Mouse (Mus musculus): Measurements from ENCODE around the gene Ercc4.
A peak's percentile ranks its signal among the peaks of the same experiment; 100 is the strongest.

The Ercc4 gene

GRCm38 (mm10) chr16:13147810-13148555 lies 38.5 kb downstream of the Ercc4 start:
- no peak for DNase-seq (ENCODE audit: low spot score in 2 of 2)

- no peak for DNase-seq (ENCODE audit: low spot score in 2 of 2)
Observed at GRCm38 (mm10) chr16:13149950-13150349, 40.5 kb downstream of the Ercc4 start.

GRCm38 (mm10) chr16:13150790-13151189 lies 41.3 kb downstream of the Ercc4 start:
- DNase-seq (ENCODE audit: low spot score in 2 of 2): no peak

- DNase-seq (ENCODE audit: low spot score in 2 of 2): no peak
Observed at GRCm38 (mm10) chr16:13152475-13152874, 43.0 kb downstream of the Ercc4 start.

- no peak for DNase-seq (ENCODE audit: low spot score in 2 of 2)
Observed at GRCm38 (mm10) chr16:13153215-13153614, 43.7 kb downstream of the Ercc4 start.

GRCm38 (mm10) chr16:13154352-13154751 lies 44.9 kb downstream of the Ercc4 start:
- no peak for DNase-seq (ENCODE audit: low spot score in 2 of 2)

- DNase-seq (ENCODE audit: low spot score in 2 of 2): no peak
Observed at GRCm38 (mm10) chr16:13157314-13157713, 47.8 kb downstream of the Ercc4 start.

GRCm38 (mm10) chr16:13158153-13158670 lies 48.7 kb downstream of the Ercc4 start:
- no peak for DNase-seq (ENCODE audit: low spot score in 2 of 2)

- DNase-seq (ENCODE audit: low spot score in 2 of 2): no peak
Observed at GRCm38 (mm10) chr16:13158906-13159889, 49.7 kb downstream of the Ercc4 start.

GRCm38 (mm10) chr16:13159927-13160644 lies 50.6 kb downstream of the Ercc4 start:
- peak; percentile 85 to 90 for DNase-seq (ENCODE audit: low spot score in 2 of 2)

- no peak for DNase-seq (ENCODE audit: low spot score in 2 of 2)
Observed at GRCm38 (mm10) chr16:13161516-13161915, 52.0 kb downstream of the Ercc4 start.

GRCm38 (mm10) chr16:13167731-13168130 lies 58.2 kb downstream of the Ercc4 start:
- no peak for DNase-seq (ENCODE audit: low spot score in 2 of 2)

- DNase-seq (ENCODE audit: low spot score in 2 of 2): no peak
Observed at GRCm38 (mm10) chr16:13173055-13173742, 63.7 kb downstream of the Ercc4 start.

- DNase-seq (ENCODE audit: low spot score in 2 of 2): no peak
Observed at GRCm38 (mm10) chr16:13182526-13182925, 73.0 kb downstream of the Ercc4 start.

- no peak for DNase-seq (ENCODE audit: low spot score in 2 of 2)
Observed at GRCm38 (mm10) chr16:13183182-13183742, 73.8 kb downstream of the Ercc4 start.

GRCm38 (mm10) chr16:13184381-13184780 lies 74.9 kb downstream of the Ercc4 start:
- DNase-seq (ENCODE audit: low spot score in 2 of 2): no peak

GRCm38 (mm10) chr16:13189430-13190107 lies 80.1 kb downstream of the Ercc4 start:
- DNase-seq (ENCODE audit: low spot score in 2 of 2): no peak

- no peak for DNase-seq (ENCODE audit: low spot score in 2 of 2)
Observed at GRCm38 (mm10) chr16:13190471-13190870, 81.0 kb downstream of the Ercc4 start.

- DNase-seq (ENCODE audit: low spot score in 2 of 2): no peak
Observed at GRCm38 (mm10) chr16:13191166-13191565, 81.7 kb downstream of the Ercc4 start.

GRCm38 (mm10) chr16:13193663-13194071 lies 84.2 kb downstream of the Ercc4 start:
- DNase-seq (ENCODE audit: low spot score in 2 of 2): no peak

Data from urinary bladder, adult 18-20 months (tissue).